Mouse (Mus musculus): ENCODE measurements at regions not wholly inside any gene's neighbourhood (a gene's known extent, or its start where the extent isn't known, plus 50 kb on each side); places are given as distances from the start of the nearest gene placed in this dataset.

DNA sequence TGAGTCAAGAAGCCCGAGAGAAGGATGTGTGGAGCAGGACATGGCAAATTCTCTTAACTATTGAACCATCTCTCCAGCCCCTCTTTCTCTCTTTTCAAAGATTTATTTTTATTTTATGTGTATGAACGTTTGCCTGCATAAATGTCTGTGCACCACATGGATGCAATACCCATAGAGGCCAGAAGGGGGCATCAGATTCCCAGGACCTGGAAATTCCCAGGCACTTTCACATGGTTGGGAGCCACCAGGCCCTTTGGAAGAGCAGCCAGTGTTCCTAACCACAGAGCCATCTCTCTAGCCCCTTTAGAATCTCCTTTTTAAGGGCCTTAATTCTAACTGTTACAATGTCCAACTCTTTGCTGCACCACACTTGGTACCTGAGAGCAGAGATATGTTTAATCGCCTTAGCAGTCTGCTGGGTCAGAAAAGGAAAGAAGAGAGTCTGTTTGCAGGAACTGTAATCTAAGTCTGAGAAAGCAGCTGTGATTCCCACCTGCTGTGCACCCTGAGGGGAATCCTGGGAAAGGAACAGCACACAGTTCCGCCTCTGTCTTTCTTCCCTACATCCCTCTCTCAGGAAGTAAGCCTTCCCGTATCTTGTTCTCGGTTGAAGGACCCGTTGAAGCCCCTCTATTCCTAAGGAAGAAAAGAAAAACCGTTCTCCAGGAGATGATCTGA is 186.8 kb downstream of the Katnal1 start:
- no peak for DNase-seq (ENCODE audit: low spot score, missing footprints)
- no peak overlapping the region for H3K9ac ChIP-seq (ENCODE audit: low read length)
- H3K4me1 ChIP-seq (ENCODE audit: control insufficient read depth, insufficient read depth, low read length): no peaks in the 10 kb centered on the region
- H3K9me3 ChIP-seq (ENCODE audit: control insufficient read depth, low read length): no peaks in the 10 kb centered on the region
- no peaks in the 10 kb centered on the region for H3K27me3 ChIP-seq (ENCODE audit: control insufficient read depth, insufficient read depth, low read length)
- H3K4me3 ChIP-seq (ENCODE audit: low read depth, low read length): no peak overlapping the region
- no peak overlapping the region for H3K4me2 ChIP-seq
- no peak for ATAC-seq (ENCODE audit: low FRiP score)
- H3K36me3 ChIP-seq (ENCODE audit: control insufficient read depth, insufficient read depth, low read length): no peaks in the 10 kb centered on the region
- WGBS: 92% methylated on average over 8 of the region's 8 CpGs
- no peak overlapping the region for H3K27ac ChIP-seq (ENCODE audit: low read depth, low read length)

DNA sequence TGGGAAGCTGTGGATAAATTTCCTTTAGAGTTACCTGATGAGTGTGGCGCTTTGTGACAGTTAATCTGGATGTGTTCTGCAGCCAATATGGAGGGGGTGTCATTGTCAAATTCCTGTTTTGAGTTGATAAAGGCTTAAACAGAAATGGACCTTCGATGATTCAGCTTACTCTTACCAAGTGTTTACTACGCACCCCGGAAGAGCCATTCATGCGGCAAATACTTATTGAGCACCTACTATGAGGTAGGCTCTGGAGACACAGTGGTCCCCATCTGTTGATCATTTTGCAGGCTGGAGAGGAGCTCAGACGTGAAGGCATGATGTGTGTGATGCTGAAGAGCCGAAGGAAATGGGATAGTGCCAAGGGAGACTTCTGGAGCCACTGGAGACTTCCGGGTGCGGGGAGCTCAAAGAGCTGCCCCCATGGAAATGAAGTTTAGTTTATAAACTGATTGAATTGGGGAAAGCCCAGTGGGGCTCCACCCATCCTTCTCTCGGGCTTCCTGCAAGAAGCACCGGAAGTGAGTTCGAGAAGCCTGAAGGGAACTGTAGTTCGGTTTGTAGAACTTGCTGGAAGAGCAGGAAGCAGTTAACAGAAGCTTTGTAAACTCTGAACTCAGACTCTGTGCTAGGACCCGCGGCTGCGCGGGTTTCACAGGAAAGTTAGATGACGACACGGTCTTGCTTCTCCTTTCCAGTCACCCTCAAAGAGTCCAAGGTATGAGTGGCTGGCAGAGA is 187.7 kb downstream of the Katnal1 start:
- no peak overlapping the region for H3K4me3 ChIP-seq (ENCODE audit: low read depth, low read length)
- 89% methylated on average over 19 of the region's 19 CpGs for whole genome bisulfite sequencing
- no peaks in the 10 kb centered on the region for H3K9me3 ChIP-seq (ENCODE audit: control insufficient read depth, low read length)
- no peak overlapping the region for H3K27ac ChIP-seq (ENCODE audit: low read depth, low read length)
- ATAC-seq (ENCODE audit: low FRiP score) (no peak), DNase-seq (ENCODE audit: low spot score, missing footprints) (no peak)
- no peaks in the 10 kb centered on the region for H3K27me3 ChIP-seq (ENCODE audit: control insufficient read depth, insufficient read depth, low read length)
- H3K4me1 ChIP-seq (ENCODE audit: control insufficient read depth, insufficient read depth, low read length): no peaks in the 10 kb centered on the region
- no peak overlapping the region for H3K4me2 ChIP-seq
- H3K36me3 ChIP-seq (ENCODE audit: control insufficient read depth, insufficient read depth, low read length): no peaks in the 10 kb centered on the region
- H3K9ac ChIP-seq (ENCODE audit: low read length): no peak overlapping the region

DNA sequence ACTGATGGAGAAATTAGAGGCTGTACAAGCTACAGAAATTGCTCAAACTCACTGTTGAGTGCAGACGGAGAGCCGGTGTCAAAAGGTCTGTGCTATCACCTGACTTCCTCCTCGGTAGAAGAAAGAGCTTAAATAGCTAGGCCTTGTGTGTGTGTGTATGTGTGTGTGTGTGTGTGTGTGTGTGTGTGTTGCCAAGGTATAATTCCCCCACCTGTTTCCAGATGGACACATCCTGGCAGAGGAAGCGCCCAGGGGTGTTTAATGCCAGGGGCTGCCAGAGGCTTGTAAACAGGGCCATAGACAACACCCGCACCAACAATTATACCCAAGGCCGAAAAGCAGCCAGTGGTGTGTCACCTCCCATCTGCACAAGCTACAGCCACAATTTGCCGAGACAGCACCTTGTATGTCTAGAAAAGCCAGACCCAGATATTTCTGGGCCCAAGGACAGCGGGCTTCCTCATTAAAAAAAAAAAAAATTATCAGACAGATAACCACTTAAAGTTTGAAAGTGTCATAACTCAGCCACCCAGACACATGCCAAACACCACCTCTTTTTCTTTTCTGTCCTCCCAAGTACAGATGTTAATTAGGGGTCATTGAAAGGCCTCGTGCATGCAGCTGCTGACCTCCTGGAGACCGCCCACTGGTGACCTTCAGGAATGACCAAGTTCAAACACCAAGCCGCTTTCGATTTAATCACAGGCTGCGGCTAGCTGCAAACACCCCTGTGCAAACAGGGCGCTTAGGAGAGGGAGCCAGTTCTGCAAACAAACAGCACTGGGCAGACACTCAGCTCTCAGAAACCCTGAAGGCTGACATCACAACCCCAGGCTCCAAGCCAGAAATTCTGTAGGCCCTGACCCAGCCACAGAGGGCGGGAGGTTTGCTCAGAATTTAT is 188.0 kb upstream of the Ubl3 start:
- no peaks in the 10 kb centered on the region for H3K36me3 ChIP-seq (ENCODE audit: control insufficient read depth, insufficient read depth, low read length)
- DNase-seq (ENCODE audit: low spot score, missing footprints): no peak
- WGBS: 74% methylated on average over 15 of the region's 15 CpGs
- no peaks in the 10 kb centered on the region for H3K4me1 ChIP-seq (ENCODE audit: control insufficient read depth, insufficient read depth, low read length)
- no peaks in the 10 kb centered on the region for H3K9me3 ChIP-seq (ENCODE audit: control insufficient read depth, low read length)
- no peak overlapping the region for H3K4me3 ChIP-seq (ENCODE audit: low read depth, low read length)
- H3K4me2 ChIP-seq: no peak overlapping the region
- ATAC-seq (ENCODE audit: low FRiP score): peak; percentile 56; the same call in 1 of the 2 replicates
- H3K27ac ChIP-seq (ENCODE audit: low read depth, low read length): no peak overlapping the region
- H3K9ac ChIP-seq (ENCODE audit: low read length): no peak overlapping the region
- no peaks in the 10 kb centered on the region for H3K27me3 ChIP-seq (ENCODE audit: control insufficient read depth, insufficient read depth, low read length)

DNA sequence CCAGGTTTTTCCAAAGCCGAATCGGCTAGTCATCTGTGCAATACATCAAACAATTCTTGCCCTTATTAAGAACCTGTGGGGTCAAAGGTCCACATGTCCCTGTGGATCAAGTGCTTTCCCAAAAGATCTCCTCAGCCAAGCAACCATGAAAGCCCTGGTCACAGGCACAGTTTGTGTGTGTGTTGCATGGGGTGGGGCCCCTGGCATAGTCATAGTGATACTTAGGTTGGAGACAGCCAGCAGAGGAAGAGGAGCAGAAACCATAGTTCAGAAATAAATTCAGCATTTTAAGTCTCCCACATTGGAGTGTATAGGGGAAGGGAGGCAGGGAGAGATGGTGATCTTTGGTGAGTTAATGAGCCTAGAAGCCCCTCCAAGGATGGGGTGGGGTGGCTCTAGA is 187.1 kb upstream of the Ubl3 start:
- no peak for DNase-seq (ENCODE audit: low spot score, missing footprints)
- Histone ChIP-seq H3K27ac (ENCODE audit: low read depth, low read length) (no peak overlapping the region), H3K4me1 (ENCODE audit: control insufficient read depth, insufficient read depth, low read length) (no peaks in the 10 kb centered on the region), H3K36me3 (ENCODE audit: control insufficient read depth, insufficient read depth, low read length) (no peaks in the 10 kb centered on the region), H3K4me3 (ENCODE audit: low read depth, low read length) (no peak overlapping the region), H3K9me3 (ENCODE audit: control insufficient read depth, low read length) (no peaks in the 10 kb centered on the region), H3K4me2 (no peak overlapping the region), H3K27me3 (ENCODE audit: control insufficient read depth, insufficient read depth, low read length) (no peaks in the 10 kb centered on the region), H3K9ac (ENCODE audit: low read length) (no peak overlapping the region)
- WGBS: 81% methylated on average over 2 of the region's 2 CpGs
- ATAC-seq (ENCODE audit: low FRiP score): no peak

DNA sequence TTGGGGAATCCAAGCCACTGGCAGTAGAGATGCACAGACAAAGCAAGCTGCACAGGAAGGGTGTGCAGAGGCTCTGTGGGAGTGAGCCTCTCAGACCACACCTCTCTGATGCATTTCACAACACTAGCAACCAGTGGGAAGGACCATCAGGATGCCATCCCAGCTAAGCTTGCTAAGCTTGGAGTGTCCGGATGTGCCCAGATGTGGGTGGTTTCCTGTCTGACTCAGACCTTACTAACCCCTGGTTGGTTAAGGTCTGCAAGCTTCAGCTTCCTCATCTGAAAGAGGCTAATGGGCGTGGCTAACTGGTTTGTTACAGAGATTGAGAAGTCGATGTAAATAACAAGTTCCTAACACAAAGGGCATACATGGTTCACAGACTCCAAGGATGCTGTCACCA is 186.6 kb upstream of the Ubl3 start:
- H3K27ac ChIP-seq (ENCODE audit: low read depth, low read length): no peak overlapping the region
- no peaks in the 10 kb centered on the region for H3K27me3 ChIP-seq (ENCODE audit: control insufficient read depth, insufficient read depth, low read length)
- no peak overlapping the region for H3K9ac ChIP-seq (ENCODE audit: low read length)
- H3K4me1 ChIP-seq (ENCODE audit: control insufficient read depth, insufficient read depth, low read length): no peaks in the 10 kb centered on the region
- H3K36me3 ChIP-seq (ENCODE audit: control insufficient read depth, insufficient read depth, low read length): no peaks in the 10 kb centered on the region
- H3K9me3 ChIP-seq (ENCODE audit: control insufficient read depth, low read length): no peaks in the 10 kb centered on the region
- H3K4me2 ChIP-seq: no peak overlapping the region
- DNase-seq (ENCODE audit: low spot score, missing footprints) (no peak), ATAC-seq (ENCODE audit: low FRiP score) (no peak)
- WGBS: 71% methylated on average over 3 of the region's 3 CpGs
- no peak overlapping the region for H3K4me3 ChIP-seq (ENCODE audit: low read depth, low read length)

DNA sequence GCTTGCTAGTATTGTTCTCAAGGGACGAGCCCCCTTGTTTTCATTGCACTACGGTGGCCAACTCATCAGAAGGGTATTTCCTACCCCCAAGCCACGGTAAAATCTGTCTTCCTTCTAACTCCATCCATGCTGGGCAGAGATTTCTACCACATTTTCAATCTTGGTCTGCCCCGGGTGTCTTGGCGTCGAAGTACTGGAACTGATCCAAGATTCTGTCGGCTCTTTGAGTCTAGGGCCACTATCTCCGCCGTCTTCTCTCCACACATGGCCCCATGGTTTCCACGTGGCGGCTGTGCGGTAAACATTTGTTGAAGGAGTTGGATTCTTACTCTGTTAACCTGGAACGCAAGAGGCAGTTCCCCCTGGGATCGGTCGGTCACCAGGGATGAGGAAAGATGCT is 177.0 kb upstream of the Ubl3 start:
- H3K4me3 ChIP-seq (ENCODE audit: low read depth, low read length): no peak overlapping the region
- no peaks in the 10 kb centered on the region for H3K36me3 ChIP-seq (ENCODE audit: control insufficient read depth, insufficient read depth, low read length)
- no peaks in the 10 kb centered on the region for H3K27me3 ChIP-seq (ENCODE audit: control insufficient read depth, insufficient read depth, low read length)
- WGBS: 92% methylated on average over 15 of the region's 15 CpGs
- no peaks in the 10 kb centered on the region for H3K9me3 ChIP-seq (ENCODE audit: control insufficient read depth, low read length)
- DNase-seq (ENCODE audit: low spot score, missing footprints) (no peak), ATAC-seq (ENCODE audit: low FRiP score) (no peak)
- no peak overlapping the region for H3K27ac ChIP-seq (ENCODE audit: low read depth, low read length)
- no peaks in the 10 kb centered on the region for H3K4me1 ChIP-seq (ENCODE audit: control insufficient read depth, insufficient read depth, low read length)
- no peak overlapping the region for H3K9ac ChIP-seq (ENCODE audit: low read length)
- no peak overlapping the region for H3K4me2 ChIP-seq

DNA sequence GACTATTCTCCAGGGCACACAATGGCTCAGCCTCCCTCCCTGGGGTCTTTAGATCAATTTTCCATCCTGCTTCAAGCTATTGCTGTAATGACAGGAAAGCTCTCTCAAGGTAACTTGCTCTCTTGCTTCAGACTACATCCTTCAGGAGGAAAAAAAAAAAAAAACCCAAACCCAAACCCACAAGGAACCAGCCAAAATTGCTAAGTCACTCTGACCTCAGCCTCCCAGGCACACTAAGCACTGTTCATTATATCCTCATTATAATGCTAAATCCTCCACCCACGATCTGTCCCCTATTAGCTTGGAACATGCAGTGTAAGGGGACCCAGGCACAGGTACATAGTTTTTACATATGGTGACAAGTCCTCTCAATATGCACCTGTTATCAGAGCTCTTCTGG is 175.9 kb upstream of the Ubl3 start:
- ATAC-seq (ENCODE audit: low FRiP score) (no peak), DNase-seq (ENCODE audit: low spot score, missing footprints) (no peak)
- H3K4me3 ChIP-seq (ENCODE audit: low read depth, low read length): no peak overlapping the region
- 59% methylated on average over 1 of the region's 1 CpGs for WGBS
- no peaks in the 10 kb centered on the region for H3K27me3 ChIP-seq (ENCODE audit: control insufficient read depth, insufficient read depth, low read length)
- no peaks in the 10 kb centered on the region for H3K4me1 ChIP-seq (ENCODE audit: control insufficient read depth, insufficient read depth, low read length)
- no peak overlapping the region for H3K4me2 ChIP-seq
- H3K27ac ChIP-seq (ENCODE audit: low read depth, low read length): no peak overlapping the region
- H3K9ac ChIP-seq (ENCODE audit: low read length): no peak overlapping the region
- H3K9me3 ChIP-seq (ENCODE audit: control insufficient read depth, low read length): no peaks in the 10 kb centered on the region
- H3K36me3 ChIP-seq (ENCODE audit: control insufficient read depth, insufficient read depth, low read length): no peaks in the 10 kb centered on the region

DNA sequence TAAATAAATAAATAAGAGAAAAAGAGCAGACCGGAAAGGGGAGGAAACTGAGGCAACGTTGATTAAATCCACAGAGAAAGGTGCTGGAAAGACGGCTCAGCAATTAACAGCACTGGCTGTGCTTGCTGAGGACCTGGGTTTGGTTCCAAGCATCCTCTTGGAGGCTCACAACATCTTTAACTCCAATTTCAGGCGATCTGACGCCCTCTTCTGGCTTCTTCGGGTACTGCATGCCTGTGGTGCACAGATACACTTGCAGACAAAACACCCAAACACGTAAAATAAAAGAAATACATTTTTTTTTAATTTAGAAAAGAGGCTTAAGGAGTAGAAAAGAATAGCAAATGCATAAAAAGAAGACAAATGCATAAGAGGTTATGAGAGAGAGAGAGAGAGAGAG is 173.9 kb upstream of the Ubl3 start:
- H3K4me2 ChIP-seq: no peak overlapping the region
- H3K4me3 ChIP-seq (ENCODE audit: low read depth, low read length): no peak overlapping the region
- H3K27me3 ChIP-seq (ENCODE audit: control insufficient read depth, insufficient read depth, low read length): no peaks in the 10 kb centered on the region
- no peak for ATAC-seq (ENCODE audit: low FRiP score)
- 70% methylated on average over 7 of the region's 7 CpGs for WGBS
- H3K27ac ChIP-seq (ENCODE audit: low read depth, low read length): no peak overlapping the region
- H3K9ac ChIP-seq (ENCODE audit: low read length): no peak overlapping the region
- H3K4me1 ChIP-seq (ENCODE audit: control insufficient read depth, insufficient read depth, low read length): no peaks in the 10 kb centered on the region
- H3K36me3 ChIP-seq (ENCODE audit: control insufficient read depth, insufficient read depth, low read length): no peaks in the 10 kb centered on the region
- DNase-seq (ENCODE audit: low spot score, missing footprints): no peak
- H3K9me3 ChIP-seq (ENCODE audit: control insufficient read depth, low read length): no peaks in the 10 kb centered on the region

DNA sequence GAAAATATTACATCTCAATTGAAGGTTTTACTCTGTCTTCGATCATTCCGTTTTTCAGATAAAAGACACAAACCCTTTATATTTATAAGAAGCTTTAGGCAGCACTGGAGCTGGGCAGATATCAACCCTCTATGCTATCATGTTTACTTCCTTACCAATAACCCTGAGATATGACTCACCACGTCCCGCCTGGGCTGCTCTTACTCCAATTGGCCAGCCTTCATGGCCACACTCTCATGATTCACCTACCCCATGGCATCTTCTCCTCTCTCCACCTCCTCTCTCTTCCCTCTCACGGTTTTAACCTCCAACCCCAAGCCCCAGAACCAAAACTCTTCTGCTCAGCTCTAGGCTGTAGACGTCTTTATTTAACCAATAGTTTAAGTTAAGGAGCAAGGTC is 171.9 kb upstream of the Ubl3 start:
- DNase-seq (ENCODE audit: low spot score, missing footprints) (no peak), ATAC-seq (ENCODE audit: low FRiP score) (no peak)
- H3K36me3 ChIP-seq (ENCODE audit: control insufficient read depth, insufficient read depth, low read length): no peaks in the 10 kb centered on the region
- 87% methylated on average over 6 of the region's 6 CpGs for WGBS
- H3K9ac ChIP-seq (ENCODE audit: low read length): no peak overlapping the region
- H3K4me1 ChIP-seq (ENCODE audit: control insufficient read depth, insufficient read depth, low read length): no peaks in the 10 kb centered on the region
- H3K4me2 ChIP-seq: no peak overlapping the region
- no peaks in the 10 kb centered on the region for H3K27me3 ChIP-seq (ENCODE audit: control insufficient read depth, insufficient read depth, low read length)
- H3K27ac ChIP-seq (ENCODE audit: low read depth, low read length): no peak overlapping the region
- no peak overlapping the region for H3K4me3 ChIP-seq (ENCODE audit: low read depth, low read length)
- H3K9me3 ChIP-seq (ENCODE audit: control insufficient read depth, low read length): no peaks in the 10 kb centered on the region
